Mouse (Mus musculus): ENCODE measurements around the gene Isl2.

Isl2 gene

DNA sequence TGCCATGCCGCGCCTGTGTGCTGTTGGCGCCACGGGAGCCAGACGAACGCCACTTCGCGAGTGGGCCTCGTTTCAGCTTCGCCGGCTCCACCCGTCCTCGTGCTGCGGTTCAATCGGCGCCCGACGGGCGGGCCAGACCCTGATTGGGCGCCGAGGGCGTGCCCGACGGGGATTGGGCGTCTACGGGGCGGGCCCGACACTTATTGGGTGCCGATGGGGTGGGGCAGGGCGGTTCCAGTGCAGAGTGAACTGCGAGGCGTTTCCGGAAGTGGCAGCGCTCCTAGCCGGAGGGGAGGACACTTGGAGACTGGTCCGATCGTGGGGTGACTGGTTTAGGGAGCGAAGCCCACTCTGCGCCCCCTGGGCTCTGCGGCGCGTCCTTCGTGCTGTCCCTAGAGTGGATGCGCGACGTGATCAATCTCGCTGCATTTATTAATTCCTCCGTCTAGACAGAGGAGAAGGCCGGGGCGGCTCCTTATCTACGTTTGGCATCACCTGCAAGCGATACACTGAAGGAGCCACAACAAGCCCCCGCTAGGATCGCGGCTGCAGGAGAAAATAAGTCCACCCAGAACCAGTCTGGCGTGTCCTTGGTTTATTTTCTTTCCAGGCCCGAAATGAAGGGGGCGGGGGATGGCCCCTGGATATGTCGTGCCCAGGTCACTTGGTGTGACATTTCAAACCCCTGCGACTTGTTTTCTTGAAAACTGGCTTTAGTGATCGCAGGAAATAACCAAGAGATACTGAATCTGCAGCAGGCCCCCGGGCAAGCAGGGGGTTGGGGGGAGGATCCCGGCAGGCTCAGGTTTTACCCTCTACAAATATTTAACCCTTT, 7.9 kb downstream of the Isl2 start:
- in situ Hi-C loops (cut with MboI, MseI) = no loop called here

- in situ Hi-C loops (cut with MboI, MseI) = no loop called here
These were observed 10.4 kb downstream of the Isl2 start for GRCm38 (mm10) chr9:55548871-55549270.

GRCm38 (mm10) chr9:55549302-55549890, 10.9 kb downstream of the Isl2 start:
- in situ Hi-C loops (cut with MboI, MseI) = no loop called here

DNA sequence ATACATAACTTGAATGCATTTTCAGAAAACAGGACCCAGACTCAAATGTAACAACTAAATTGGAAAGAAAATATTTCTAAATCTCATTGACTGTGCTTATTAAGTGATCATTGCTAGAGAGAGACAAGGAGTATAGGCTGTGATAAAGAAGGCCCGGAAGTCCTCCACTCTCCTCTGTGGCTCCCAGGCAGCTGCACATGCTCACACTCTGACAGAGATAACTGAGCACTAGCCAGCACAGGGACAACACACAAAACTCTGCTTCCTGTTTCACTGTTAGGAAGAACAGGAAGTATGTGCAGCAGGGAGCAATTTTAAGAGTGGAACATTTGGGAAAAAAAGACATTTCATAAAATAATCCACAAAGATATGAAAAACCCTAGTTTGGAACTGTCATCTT, 16.5 kb downstream of the Isl2 start:
- in situ Hi-C loops (cut with MboI, MseI) = no loop called here

GRCm38 (mm10) chr9:55560960-55561359, 22.5 kb downstream of the Isl2 start:
- in situ Hi-C loops (cut with MboI, MseI) = no loop called here

- in situ Hi-C loops (cut with MboI, MseI) = no loop called here
These were observed 30.1 kb downstream of the Isl2 start for GRCm38 (mm10) chr9:55568466-55569159.

DNA sequence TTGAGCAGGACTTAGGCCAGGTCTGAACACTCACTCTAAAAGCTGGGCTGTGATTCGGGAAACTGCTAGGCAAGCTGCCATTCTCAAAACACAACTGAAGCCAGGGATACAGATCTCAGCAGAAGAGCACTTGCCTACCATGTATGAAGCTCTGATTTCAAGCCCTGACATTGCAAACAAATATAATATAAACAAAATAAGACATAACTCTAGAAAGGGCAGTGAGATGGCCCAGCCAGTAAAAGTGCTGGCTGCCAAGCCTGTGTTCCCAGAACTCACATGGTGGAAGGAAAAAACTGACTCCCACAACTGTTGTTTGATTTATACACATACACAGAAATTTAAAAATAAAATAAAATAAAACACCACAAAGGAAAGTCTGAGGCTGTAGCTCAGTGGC, 32.6 kb downstream of the Isl2 start:
- in situ Hi-C loops (cut with MboI, MseI) = no loop called here

DNA sequence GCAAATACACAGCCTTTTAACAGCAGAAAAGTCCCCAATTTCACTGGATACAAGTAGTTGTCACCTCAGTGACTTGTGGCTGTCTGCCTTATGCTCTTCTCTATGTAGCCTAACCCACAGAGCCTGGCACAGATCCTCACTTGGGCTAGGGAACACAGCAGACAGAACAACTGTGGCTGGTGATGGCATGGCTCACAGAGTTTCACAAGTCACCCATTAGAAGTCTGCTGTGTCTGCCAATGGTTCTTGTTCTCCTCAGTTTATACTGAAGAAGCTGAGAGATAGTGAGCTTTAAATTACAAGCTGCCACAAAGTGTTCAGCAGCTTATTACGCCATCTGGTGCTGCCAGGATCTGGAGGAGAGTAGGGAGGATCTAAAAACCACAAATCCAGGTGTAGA, 38.1 kb downstream of the Isl2 start:
- in situ Hi-C loops (cut with MboI, MseI) = no loop called here

- in situ Hi-C loops (cut with MboI, MseI) = no loop called here
These were observed 42.9 kb downstream of the Isl2 start for GRCm38 (mm10) chr9:55581414-55581813.

DNA sequence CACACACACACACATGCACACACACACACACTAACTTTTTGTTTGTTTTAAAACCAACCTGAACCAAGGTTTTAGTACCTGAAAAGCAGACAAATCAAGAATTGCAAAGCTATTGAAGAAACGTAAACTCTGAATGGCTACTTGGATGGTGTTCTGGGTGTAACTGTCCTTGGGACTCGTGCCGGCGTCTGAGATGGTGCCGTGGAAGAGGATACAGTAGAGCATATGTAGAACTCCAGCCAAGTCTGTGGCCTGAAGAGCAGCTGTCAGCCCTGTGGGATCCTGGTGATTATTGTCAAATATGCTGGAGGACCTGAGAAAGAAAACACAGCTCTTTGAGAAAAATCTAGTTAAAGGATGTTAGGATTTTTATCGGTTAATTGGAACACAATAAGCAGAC, 47.7 kb downstream of the Isl2 start:
- in situ Hi-C loops (cut with MboI, MseI) = no loop called here

All from regulatory T cell (primary cell).